Mouse (Mus musculus): ENCODE results near the gene Gm20683.

The Gm20683 gene

GRCm38 (mm10) chr17:25792615-25793014 lies 48.9 kb downstream of the Gm20683 start, which contains the start of gene Fam173a:
Fam173a (minus strand) TSS chr17:25792901.
- peak; percentile 84 for DNase-seq

GRCm38 (mm10) chr17:25791843-25792527 lies 49.6 kb downstream of the Gm20683 start:
- peak; percentile 89 for DNase-seq

- DNase-seq, result no peak
These were observed 50.2 kb downstream of the Gm20683 start for GRCm38 (mm10) chr17:25791320-25791842.

- DNase-seq, result no peak
These were observed 54.6 kb downstream of the Gm20683 start for GRCm38 (mm10) chr17:25786781-25787504.

GRCm38 (mm10) chr17:25786280-25786679 lies 55.3 kb downstream of the Gm20683 start, which contains the start of gene Ccdc78:
Ccdc78 (plus strand) TSS chr17:25786580.
- DNase-seq, result no peak

- peak; percentile 97 for DNase-seq
These were observed 56.2 kb downstream of the Gm20683 start, which contains the start of gene Haghl for GRCm38 (mm10) chr17:25785281-25785745. Haghl (minus strand) TSS chr17:25785673.

Data from lung, postnatal 14 days (tissue).